Mouse (Mus musculus): ENCODE data around the gene Lamb2.
A peak's percentile ranks its signal among the peaks of the same experiment; 100 is the strongest.

The Lamb2 gene

DNA sequence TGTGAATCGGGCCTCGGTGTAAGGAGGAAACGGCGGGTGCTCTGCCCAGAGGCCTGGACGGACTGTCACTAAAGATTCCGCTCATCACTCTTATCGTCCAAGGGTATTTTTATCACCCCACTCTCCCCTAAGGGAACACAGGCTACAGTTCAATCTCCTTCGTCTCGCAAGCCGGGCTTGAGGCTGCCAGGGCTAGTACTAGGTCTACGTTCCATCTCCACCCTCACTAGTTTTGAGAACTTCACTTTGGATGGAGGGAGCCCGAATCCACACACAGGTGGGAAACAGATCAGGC is 11.7 kb downstream of the Lamb2 start:
- DNase-seq (ENCODE audit: low spot score in 2 of 2), result no peak

DNA sequence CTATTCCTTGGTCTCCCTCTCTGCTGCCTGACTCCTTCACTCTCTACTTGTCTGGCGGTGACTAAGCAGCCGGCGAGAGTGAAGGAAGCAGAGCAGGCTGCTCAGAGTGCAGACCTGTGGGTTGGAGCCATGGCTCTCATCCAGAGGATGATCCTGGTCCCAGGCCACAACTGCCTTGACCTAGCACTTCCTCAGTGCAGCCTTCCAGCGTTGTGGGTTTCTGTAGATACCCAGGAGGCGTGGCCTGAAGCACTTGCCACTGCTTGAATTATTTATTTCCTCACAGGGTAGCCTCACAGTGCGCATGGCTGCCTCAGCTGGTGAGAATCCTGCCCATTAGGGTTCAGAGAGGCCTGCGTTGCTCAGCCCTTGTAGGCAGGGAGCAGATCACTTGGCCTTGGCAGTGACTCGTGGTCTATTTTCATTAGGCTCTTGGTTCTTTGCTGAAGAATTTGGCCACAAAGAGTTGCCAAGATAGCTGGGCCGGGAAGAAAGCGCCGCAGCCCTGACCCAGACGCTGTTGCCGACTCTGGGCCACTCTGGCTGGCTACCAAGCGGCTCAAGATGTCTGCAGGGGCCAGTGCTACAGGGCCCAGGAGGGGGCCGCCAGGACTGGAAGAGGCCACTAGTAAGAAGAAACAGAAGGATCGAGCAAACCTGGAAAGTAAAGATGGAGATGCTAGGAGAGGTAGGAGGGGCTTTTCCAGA is 12.7 kb downstream of the Lamb2 start:
- no peak for DNase-seq (ENCODE audit: low spot score in 2 of 2)

DNA sequence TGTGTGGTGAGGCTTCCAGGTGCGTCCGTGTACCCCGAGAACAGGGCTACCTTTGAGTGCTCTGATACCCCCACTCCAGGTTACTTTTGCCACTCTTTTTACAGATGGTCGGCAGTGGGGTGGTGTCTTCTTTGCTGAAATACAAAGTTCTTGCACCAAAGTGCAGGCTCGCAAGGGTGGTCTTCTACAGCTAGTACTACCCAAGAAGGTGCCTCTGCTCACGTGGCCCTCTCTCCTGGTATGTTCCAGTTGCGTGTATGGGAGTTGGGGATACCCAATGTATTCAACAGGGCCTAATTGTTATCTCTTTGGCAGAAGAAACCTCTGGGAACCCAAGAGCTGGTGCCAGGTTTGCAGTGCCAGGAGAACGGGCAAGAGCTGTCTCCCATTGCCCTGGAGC is 13.7 kb downstream of the Lamb2 start:
- no peak for DNase-seq (ENCODE audit: low spot score in 2 of 2)

DNA sequence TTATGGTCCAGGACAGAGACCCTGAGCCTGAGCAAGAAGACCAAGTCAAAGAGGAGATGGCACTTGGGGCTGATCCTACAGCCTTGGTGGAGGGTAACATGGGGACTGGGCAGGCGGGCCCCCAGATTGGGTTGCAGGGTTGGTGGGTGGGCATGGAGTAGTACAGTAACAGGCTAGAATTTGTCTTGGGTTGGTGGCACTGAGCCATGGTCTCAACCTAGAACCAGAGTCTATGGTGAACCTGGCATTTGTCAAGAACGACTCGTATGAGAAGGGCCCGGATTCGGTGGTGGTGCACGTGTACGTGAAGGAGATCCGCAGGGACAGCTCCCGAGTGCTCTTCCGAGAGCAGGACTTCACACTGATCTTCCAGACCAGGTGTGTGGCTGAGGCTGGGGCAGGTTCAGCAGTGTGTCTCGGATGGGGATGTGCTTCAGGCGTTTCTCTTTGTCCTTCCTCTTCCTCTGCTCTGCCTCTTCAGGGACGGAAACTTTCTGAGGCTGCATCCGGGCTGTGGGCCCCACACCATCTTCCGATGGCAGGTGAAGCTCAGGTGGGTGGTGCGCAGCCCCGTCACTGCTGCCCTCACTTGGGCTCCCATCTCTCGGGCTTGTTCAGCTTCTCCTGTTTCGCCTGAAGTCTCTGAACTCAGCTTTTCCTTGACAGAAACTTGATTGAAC is 14.8 kb downstream of the Lamb2 start:
- no peak for DNase-seq (ENCODE audit: low spot score in 2 of 2)

DNA sequence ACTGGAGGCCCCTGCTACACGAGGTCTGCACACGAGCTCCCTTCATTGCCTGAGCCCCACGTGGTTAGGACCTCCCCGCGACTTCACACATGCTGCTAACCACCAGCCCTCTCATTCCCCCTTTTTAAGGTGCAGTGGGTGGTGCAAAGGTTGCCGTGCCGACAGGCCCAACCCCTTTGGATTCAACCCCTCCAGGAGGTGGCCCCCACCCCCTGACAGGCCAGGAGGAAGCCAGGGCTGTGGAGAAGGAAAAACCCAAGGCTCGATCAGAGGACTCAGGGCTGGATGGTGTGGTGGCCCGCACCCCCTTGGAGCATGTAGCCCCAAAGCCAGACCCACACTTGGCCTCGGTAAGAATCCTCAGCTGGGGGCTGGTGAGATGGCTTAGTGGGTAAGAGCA is 15.4 kb downstream of the Lamb2 start:
- no peak for DNase-seq (ENCODE audit: low spot score in 2 of 2)

DNA sequence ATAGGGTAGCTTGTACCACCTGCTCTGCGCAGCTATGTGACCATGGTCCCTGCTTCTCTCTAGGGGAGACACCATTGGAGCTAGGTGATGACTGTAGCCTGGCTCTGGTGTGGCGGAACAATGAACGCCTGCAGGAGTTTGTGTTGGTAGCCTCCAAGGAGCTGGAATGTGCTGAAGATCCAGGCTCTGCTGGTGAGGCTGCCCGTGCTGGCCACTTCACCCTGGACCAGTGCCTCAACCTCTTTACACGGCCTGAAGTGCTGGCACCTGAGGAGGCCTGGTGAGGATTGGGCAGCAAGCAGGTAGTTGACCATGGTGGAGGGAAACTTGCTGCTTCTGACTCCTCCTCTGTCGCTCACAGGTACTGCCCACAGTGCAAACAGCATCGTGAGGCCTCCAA is 19.7 kb downstream of the Lamb2 start:
- no peak for DNase-seq (ENCODE audit: low spot score in 2 of 2)

DNA sequence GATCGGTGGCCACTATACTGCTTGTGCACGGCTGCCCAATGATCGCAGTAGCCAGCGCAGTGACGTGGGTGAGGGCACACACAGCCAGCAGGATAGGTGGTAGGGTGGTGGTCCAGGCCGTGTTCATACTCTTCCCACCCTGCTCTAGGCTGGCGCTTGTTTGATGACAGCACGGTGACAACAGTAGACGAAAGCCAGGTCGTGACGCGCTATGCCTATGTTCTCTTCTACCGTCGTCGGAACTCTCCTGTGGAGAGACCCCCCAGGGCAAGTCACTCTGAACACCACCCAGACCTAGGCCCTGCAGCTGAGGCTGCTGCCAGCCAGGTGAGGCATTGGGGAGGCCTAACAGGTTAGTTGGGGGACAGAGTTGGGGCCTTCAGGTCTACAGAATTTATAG is 20.4 kb downstream of the Lamb2 start:
- DNase-seq (ENCODE audit: low spot score in 2 of 2), result no peak

DNA sequence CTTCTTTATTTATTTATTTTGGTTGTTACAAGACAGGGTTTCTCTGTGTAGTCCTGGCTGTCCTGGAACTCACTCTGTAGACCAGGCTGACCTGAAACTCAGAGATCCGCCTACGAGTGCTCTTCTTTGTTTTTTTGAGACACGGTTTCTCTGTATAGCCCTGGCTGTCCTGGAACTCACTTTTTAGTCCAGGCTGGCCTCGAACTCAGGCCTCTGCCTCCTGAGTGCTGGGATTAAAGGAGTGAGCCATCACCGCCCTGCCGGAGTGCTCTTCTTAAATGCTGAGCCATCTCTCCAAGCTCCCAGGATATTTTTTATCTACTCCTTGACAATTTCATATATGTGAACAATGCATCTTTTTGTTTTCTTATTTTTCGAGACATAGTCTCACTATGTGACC is 27.4 kb downstream of the Lamb2 start:
- no peak for DNase-seq (ENCODE audit: low spot score in 2 of 2)

DNA sequence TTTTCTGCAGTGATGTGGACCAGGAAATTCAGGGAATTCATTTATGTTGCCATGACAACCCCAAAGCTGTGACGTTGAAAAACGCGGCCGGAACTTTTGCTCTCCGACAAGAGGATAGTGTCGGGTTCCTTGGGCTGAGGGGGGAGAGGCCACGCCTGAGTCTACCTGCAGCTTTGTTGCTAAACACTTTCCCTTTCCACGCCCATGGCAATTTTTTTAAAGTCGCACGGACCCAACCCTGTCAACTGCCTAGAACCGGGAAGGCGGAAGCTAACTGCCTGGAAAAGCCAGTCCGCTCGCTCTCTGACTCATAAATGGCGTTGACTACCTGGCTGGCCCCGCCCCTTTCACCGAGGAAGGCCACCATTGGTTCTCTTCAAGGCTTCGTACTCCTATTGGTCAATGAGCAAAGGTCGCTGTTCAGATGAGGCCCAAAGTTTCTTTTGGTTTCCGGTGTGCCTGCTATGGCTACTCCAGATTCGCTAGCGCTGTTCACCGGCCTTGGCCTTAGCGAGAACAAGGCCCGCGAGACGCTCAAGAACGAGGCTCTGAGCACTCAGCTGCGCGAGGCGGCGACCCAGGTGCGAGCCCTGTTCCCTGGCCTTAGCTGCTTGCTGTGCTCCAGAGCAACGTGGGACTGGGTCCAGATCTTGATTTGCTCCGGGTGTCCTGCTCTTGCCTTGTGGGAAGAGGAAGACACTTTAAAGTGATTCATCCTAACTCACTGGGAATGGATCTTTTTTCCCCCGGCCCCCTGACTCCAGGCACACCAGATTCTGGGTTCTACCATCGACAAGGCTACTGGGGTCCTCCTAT is 28.3 kb downstream of the Lamb2 start, which contains the start of gene Qars:
Gene Qars (plus strand): TSS at position 88 of the 816 bp plus-strand sequence.
- DNase-seq (ENCODE audit: low spot score in 2 of 2), result peak; percentile 78 to 94

DNA sequence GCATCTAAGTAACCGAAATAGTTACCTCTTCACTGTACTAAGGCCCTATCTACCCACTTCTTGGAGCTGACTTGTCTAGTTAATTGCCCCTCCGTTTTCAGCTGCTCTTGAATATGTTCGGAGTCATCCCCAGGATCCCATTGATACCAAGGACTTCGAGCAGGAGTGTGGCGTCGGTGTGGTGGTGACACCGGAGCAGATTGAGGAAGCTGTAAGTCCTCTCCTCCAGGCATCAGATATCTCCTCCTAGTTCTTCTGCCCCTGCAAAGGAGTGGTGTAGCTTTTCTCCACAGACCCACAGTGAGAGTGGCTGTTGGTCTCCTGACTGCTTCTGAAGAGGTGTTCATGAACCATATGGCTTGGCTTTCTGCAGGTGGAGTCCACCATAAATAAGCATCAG is 29.2 kb downstream of the Lamb2 start:
- no peak for DNase-seq (ENCODE audit: low spot score in 2 of 2)

DNA sequence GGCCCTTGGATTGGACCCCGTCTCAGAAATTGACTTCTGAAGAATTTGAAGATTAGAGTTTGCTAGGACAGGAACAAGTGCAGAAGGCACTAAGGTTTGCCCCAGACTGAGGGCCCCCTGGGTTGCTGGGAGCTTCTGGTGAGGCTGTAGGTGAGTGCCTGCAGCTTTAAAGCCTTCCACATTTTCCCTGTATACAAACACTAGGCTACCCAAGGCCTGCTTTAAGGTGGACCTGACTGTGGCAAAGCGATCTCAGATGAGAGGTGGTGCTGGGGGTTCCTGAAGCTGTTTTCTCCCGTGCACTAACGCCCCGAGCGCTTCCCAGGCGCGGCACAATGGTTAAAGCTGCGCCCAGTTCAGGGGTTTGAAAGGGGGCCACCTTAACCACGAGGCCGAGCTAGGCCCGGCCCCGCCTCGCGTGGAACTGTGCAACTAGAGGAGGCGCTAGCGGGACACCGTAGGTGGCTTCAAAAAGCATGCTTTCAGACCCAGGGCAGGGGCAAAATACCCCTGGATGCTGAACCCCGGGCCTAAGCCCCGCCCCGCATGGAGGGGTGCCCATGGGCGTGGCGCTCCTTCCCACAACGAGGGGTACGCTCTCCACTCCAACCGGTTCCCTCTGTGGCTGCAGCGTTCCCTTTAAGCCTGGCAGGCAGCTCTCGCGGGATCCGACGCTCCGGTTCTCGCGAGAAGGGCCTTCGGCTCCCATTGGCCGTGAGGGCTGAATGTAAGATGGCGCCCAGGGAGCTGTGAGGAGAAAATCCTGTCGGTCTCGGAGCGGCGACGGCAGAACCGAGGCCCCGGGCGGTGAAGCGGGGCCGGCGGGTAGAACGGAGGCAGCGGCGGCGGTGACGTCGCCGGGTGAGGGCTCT is 37.1 kb downstream of the Lamb2 start, which contains the start of gene Qrich1:
Gene Qrich1 (plus strand): TSS at position 427 of the 872 bp plus-strand sequence.
- peak; percentile 91 to 96 for DNase-seq (ENCODE audit: low spot score in 2 of 2)

DNA sequence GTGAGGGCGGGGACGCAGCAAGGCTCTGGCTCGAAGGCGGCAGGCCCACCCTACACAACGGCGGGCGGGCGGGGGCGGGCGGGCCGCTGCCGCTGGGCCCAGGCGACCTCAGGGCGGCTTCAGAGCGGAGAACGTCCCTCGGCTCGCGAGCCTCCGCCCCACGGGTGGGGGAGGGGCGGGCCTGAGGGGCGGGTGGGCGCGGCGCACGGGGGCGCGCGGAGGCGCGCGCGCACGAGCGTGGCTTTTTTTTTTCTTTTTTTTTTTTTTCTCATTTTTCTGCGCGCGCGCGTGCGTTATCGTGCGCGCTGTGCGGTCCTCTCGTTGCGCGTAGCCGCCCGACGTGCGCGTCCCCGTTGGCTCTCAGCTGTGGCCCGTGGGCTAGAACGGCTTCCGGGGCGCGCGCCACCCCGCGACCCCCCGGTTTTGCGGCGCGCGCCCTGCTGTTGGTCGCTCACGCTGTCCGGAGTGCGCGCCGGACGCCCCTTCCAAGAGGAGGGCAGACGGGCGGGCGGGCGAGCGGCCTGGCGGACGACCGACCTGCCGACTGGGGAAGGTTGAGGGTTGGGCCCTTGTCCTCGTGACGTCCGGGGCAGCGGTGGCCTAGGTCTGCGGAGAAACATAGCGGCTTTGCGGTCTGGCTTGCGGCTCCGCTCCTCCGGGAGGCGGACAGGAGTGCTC is 37.9 kb downstream of the Lamb2 start:
- DNase-seq (ENCODE audit: low spot score in 2 of 2), result peak; percentile 61 to 79

DNA sequence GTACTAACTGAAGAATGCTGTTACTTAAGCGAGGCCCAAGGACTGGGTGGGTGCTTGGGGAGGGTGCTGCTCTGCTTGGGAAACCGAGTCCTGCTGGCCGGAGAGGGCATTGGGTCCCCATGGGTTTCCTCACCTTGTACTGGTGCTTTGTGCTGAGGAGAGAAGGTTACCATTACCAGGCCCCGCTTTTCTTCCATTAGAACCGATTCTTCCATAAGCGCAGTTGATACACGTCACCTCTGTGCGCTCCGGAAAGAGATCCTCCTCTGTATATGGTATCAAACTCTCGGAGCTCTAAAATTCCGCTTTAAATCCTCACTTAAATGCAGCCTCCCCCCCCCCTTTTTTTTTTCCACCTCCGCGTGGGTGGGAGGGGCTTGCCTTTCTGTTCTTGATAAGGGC is 38.4 kb downstream of the Lamb2 start:
- DNase-seq (ENCODE audit: low spot score in 2 of 2), result no peak

DNA sequence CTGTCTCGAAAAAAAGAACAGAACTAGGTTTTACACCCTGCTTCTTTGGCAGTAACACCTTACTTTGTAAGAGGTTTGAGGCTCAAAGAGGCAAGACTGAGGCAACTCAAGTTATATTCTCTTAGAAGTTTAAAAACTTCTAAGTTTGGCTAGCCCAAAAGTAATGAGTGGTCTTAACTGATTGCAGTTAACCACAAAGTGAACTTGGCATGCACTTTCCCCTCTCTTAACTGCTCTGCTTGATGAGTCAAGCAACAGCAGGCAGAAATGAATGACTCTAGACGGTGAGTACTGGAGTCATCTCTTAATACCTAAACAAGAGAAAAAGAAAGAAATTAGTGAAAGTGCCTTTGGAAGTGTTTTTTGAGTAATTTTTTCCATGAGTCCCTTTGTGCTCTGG is 42.1 kb downstream of the Lamb2 start:
- DNase-seq (ENCODE audit: low spot score in 2 of 2), result no peak

DNA sequence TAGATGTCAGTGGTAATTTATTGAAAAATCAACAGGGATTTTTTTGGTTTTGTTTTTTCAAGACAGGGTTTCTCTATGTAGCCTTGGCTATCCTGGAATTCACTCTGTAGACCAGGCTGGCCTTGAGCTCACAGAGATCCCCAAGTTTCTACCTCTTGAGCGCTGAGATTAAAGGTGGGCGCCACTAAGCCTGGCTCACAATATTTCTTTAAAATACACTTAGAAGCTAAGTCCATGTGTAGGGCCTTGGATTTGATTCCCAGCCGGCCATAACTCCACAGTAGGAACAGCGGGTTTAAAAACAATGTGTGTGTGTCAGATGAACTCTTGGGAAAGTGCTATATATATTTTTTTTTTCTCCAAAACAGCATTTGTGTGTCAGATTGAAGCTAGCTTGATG is 43.8 kb downstream of the Lamb2 start:
- DNase-seq (ENCODE audit: low spot score in 2 of 2), result no peak

DNA sequence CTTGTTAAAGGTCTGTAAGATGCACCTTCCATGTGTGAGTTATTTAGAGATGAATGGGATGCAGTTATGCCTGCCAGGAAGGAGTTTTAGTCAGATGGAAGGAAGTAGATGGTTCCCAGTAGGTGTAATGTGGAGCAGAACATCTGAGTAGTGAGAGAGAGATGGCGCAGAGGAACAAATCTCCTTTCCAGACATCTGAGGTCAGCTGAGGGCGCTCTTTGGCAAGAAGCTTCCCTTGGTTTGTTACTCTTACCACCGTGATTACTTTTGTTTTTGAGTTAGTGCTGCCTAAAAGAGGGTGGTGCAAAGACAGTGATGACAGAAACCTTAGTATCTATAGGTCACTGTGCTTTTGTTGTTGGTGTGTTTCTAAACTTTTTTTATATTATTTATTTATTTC is 45.9 kb downstream of the Lamb2 start:
- no peak for DNase-seq (ENCODE audit: low spot score in 2 of 2)

DNA sequence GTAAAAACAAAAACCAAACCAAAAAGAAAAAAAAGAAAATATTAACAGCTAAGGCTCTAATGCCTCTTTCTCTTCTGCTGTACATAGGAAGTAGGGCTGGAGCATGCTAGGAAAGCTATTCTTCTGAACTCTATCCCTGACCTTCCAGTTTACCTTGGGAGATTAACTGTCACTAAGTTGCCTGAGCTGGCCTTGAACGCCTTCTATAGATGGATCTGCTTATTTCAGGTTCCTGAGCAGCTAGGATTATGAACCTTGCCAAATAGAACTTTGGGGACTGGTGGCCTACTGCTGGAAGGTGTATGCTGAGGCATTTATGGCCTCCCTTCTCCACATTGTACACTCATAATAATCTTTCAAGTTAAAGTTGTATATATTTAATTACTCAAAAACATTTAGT is 51.4 kb downstream of the Lamb2 start:
- DNase-seq (ENCODE audit: low spot score in 2 of 2), result no peak

DNA sequence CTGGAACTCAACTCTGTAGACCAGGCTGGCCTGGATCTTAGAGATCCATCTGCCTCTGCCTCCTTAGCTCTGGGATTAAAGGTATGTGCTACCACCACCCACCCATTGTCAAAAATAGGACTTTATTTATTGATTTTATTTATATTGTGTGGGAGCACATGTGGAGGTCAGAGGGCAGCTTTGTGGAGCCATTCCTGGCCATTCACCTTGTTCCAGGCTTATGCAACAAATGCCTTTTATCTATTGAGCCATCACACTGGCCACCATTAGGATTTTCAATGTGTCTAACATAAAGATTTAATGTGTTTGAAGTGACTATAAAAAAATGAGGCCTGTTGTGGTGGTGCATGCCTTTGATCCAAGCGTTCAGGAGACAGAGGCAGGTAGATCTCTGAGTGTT is 52.0 kb downstream of the Lamb2 start:
- DNase-seq (ENCODE audit: low spot score in 2 of 2), result no peak
